Mouse (Mus musculus): ENCODE results near the gene Stk11. TPM values are rescaled to one million over a fixed set of nuclear protein-coding genes. Genes with fewer than 3 reads are reported as not detected.
A peak's percentile ranks its signal among the peaks of the same experiment; 100 is the strongest.

Stk11 gene
- total RNA-seq, 1 experiment from 2014 or later: 153 TPM

DNA sequence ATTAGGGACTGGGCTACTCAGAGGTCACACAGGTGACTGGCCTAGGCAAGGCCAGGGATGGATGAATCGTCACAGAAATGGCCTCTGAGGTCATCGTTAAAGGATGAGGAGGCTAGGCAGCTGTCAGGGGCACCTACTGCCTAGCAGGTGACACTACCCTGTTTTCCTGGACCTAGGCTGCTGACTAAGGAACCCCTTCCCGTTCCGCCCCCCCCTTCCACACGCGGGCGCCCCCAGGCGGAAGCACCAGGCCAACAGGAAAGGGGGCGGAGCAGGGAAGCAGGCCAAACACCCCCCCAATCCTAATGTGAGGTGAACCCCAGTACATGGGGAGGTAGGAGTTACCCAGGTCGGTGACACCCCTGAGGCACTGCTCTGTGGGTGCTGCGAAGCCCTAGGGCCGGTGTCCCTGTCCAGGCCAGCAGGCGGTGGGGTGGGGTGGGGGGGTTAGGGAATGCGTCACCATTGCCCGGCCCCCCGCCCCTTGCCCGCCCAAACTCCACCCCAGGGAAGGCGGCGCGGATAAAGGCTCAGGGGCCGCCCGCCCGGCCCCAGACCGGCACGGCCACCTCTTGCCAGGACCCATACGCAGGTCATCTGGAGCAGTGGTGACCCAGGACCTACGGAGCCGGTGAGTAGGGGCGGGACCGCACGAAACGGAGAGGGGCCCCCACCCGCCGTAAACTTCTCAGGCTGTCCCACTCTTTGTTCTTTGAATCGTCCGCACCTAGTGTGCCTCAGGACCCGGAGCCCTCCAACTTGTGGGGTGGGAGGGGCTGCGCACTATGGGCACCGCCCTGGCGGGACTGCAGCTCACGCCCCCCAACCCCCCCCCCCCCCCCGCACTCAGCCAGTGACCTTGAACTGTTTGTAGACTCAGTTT is 32.4 kb downstream of the Stk11 start, which contains the start of gene Midn:
Gene Midn (plus strand): TSS at position 554 of the 883 bp plus-strand sequence.
- peak; percentile 3 to 13; a peak in 3 of 4 replicates for ATAC-seq (replicated peaks in 1 of 2; ENCODE audit: insufficient read depth in 1 of 2, low FRiP score in 2 of 2, low TSS enrichment in 1 of 2, low read depth in 1 of 2, poor library complexity in 2 of 2, severe bottlenecking in 2 of 2)

DNA sequence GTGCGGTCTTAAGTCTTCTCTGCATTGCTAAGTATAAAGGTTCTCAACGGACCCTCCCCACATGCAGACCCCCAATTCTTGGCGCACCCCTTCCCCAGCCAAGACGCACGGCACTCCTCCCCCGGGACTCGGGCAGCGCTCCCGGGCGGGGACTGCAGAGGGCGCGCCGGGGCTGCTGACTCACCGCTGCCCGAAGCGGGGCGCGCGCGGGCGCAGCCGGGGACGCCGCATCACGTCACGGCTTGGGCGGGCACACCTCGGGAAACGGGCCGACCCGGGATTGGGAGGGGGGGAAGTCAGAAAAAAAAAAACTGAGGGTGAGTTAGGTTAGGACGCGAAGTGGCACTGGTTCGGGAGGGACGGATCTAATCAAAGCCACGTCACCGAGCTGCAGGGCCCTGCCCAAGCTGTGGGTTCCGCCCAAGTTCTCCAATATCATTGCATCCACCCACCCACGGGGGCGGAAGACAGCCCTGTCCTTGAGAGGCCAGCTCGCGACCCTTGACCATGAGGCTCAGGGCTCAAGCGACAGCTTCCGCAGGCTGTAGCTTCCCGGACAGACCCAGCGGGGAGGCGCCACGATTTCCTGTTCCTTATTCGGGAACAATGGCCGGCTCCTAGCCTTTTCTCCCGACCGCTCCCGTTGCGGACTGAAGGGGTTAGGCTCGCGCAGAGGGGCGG is 33.1 kb downstream of the Stk11 start:
- peak; percentile 12 to 38; a peak in 2 of 4 replicates for ATAC-seq (replicated peaks in 1 of 2; ENCODE audit: insufficient read depth in 1 of 2, low FRiP score in 2 of 2, low TSS enrichment in 1 of 2, low read depth in 1 of 2, poor library complexity in 2 of 2, severe bottlenecking in 2 of 2)

DNA sequence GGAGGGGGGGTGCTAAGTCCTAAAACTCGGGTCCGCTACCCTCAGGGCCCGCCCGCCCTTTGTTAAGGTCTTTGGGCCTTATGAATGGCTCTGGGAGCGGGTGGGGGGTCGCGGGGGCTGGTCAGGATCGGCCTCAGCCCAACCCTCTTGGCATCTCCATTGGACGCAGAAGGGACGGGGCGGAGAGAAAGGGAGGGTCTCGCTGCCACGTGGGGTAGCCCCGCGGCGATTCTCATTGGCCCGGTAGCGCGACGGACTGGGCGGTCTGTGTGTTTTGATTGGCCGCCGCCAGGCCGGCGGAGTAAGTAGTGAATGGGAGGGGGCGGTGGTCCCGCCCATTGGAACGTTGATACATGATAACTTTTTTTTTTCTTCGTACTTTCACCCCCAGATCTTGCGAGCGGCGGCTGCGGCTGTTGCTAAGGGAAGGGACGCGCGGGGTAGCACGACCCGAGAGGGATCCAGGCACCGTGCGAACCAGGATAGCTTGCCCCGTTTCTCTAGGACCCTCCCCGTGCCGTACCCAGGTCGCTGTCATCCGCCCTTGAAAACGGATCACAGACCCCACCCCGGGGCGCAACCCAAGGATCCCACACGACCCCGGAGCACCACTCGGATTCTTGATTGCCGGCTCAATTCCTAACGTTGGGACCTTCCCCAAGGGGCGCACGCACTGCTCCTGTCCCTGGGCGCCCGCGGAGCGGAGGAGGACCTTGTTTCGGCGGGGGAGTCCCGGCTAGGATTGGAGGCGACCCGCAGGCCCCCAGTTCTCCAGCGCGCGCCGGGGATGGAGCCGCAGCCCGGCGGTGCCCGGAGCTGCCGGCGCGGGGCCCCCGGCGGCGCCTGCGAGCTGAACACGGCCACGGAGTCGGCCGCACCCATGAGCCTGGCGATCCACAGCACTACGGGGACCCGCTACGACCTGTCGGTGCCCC is 34.0 kb downstream of the Stk11 start:
- peak; percentile 68 for ATAC-seq (replicated peaks in 1 of 2; ENCODE audit: insufficient read depth in 1 of 2, low FRiP score in 2 of 2, low TSS enrichment in 1 of 2, low read depth in 1 of 2, poor library complexity in 2 of 2, severe bottlenecking in 2 of 2)

DNA sequence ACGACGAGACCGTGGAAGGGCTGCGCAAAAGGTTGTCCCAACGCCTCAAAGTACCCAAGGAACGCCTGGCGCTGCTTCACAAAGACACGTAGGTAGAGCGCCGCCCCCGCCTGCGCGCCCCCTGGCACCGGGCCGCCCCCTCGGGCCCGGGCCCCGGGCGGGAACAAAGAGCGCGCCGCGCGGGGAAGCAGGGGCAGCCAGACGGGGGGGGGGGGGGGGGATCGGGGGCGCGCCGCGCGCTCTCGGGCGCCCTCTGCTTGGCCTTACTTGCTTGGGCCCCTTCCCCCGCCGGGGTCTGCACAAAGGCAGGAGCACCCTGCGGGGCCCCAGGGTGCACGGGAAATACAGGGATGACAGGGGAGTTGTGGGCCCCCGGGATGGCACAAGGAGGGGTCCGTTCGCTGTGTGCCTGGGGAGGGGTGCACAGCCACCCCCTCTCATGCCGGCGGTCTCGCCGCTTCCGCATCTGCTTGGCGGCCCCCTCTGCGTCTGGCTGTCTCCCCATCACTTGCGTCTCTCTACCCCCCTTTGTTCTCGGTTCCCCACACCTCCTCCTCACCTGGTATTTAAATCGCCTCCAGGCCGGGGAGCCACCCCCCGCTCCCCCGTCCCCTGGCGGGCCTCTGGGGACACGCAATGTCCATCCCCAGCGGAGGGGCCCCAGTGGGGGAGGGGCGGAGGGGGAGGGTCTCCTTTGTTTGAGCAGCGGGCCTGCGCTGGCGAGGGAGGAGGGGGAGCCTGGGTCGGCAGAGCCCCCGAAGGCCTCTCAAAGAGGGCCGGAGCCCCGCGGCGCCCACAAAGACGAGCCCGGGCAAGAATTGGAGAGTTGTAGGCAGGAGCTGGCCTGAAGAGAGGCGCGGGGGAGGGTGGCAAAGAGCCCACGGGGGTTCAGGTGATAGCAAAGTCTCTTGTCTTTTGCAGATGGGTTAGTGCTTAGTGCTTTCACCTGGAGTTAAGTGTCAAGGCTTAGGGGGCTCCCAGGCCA is 34.9 kb downstream of the Stk11 start:
- no peak for ATAC-seq (replicated peaks in 1 of 2; ENCODE audit: insufficient read depth in 1 of 2, low FRiP score in 2 of 2, low TSS enrichment in 1 of 2, low read depth in 1 of 2, poor library complexity in 2 of 2, severe bottlenecking in 2 of 2)

DNA sequence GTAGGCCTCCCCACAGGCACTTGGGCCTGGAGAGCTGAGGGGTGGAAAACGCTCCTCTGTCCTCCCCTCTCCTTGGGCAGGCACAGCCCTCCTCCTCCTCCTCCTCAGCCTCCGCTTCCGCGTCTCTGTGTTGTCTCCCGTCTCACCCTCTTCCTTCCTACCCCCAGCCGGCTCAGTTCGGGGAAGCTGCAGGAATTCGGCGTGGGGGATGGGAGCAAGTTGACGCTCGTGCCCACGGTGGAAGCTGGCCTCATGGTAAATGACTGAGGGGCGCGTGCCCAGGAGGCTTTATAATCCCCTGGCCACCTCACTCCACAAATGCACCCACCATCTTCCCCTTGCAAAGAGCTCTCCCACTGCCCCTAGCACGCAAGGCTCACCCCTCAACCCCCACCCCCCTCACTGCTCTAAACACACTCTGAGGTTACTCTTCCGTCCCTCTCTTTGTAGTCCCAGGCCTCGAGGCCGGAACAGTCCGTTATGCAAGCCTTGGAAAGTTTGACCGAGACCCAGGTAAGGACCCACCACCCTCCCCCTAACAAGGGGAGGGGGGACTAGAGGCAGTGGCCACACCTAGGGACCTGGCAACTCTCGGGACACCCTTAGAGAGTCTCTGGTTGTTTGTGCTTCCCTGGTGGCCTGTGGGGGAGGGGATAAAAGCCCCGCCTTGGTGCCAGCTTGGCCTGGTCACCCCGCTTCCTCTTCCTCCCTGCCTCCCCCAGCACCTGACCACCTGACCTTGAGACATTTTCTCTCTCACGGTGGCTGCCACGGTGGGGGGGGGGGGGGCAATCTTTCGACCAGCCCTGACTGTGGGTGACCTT is 35.8 kb downstream of the Stk11 start:
- no peak for ATAC-seq (replicated peaks in 1 of 2; ENCODE audit: insufficient read depth in 1 of 2, low FRiP score in 2 of 2, low TSS enrichment in 1 of 2, low read depth in 1 of 2, poor library complexity in 2 of 2, severe bottlenecking in 2 of 2)

DNA sequence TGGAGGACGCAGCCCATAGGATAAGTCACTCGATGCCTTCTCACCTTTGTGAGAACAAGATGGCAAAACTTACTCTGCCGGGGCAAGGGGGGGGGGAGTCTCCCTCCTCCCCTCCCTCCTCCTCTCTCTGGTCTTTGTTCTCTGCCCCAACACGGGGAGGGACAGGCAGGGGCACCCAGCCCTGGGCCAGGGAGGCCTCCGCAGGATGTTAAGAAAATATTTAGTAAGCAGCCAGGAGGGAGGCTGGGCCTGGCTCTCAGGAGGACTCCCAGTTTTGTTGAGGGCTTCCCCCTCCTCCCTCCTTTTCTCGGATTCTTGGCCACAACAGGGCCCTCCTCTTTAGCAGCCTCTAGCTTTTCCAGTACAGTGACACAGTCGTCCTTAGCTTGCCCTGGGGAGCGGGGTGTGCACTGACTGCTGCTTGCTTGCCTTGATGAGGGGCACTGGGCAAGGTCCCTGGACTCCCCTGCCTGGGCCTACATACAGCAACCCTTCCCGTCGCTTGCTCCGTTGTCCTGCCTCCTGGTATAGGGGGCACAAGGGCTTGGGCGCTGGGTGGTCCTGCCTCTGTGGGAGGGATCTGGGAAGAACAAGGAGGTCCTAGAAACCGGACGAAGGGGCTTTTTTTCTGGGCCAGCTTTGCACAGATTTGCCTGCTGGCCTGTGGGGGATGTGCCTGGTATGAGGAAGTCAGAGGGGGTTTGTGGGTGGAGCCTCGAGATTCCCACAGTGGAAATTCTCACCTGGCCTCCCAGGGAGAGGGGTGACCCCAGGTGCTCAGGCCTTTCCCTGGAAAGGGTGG is 36.7 kb downstream of the Stk11 start:
- no peak for ATAC-seq (replicated peaks in 1 of 2; ENCODE audit: insufficient read depth in 1 of 2, low FRiP score in 2 of 2, low TSS enrichment in 1 of 2, low read depth in 1 of 2, poor library complexity in 2 of 2, severe bottlenecking in 2 of 2)

DNA sequence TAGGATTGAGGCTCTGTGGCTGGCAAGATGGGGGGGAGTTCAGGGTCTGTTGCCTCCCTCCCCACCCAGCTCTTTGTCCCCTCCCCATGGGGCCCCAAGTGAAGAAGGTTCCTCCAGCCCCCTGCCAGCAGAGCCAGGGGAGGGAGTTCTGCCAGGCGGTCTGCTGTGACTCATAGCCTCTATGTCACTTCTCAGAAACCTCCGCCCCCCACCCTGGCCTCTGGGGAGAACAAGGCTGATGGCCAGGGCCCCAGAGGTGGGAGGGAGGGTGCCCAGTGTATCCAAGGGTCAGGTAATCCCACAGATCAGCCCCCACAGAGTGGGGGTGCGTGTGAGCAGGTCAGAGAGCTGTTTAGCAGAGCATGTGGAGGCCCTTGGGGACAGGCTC is 37.3 kb downstream of the Stk11 start:
- ATAC-seq (replicated peaks in 1 of 2; ENCODE audit: insufficient read depth in 1 of 2, low FRiP score in 2 of 2, low TSS enrichment in 1 of 2, low read depth in 1 of 2, poor library complexity in 2 of 2, severe bottlenecking in 2 of 2): no peak

DNA sequence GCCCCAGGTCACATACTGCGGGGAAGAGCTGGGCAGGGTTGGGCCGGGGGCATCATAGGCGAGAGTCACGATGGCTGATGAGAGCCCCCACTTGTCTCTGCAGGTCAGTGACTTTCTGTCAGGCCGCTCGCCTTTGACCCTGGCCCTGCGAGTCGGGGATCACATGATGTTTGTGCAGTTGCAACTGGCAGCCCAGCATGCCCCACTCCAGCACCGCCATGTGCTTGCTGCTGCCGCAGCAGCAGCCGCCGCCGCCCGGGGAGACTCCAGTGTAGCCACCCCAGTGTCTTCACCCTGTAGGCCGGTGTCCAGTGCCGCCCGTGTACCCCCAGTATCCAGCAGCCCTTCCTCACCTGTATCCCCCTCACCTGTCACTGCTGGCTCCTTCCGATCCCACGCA is 38.1 kb downstream of the Stk11 start:
- no peak for ATAC-seq (replicated peaks in 1 of 2; ENCODE audit: insufficient read depth in 1 of 2, low FRiP score in 2 of 2, low TSS enrichment in 1 of 2, low read depth in 1 of 2, poor library complexity in 2 of 2, severe bottlenecking in 2 of 2)

DNA sequence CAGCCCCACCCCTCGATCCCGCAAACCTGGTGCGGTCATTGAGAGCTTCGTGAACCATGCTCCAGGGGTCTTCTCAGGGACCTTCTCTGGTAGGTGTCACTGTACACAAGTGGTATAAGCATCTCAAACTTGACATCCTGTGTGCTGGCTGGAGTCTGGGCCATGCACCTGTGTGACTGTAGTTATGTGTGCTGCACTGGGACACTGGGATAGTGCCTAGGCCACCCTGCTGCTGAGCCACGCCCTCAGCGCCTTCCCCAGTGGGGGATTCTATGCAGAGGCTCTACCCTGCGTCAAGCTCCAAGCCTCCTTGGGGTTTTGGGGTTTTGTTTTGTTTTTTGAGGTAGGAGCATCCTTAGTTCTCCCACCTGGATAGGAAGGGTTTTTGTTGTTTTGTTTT is 38.8 kb downstream of the Stk11 start:
- ATAC-seq (replicated peaks in 1 of 2; ENCODE audit: insufficient read depth in 1 of 2, low FRiP score in 2 of 2, low TSS enrichment in 1 of 2, low read depth in 1 of 2, poor library complexity in 2 of 2, severe bottlenecking in 2 of 2): no peak

DNA sequence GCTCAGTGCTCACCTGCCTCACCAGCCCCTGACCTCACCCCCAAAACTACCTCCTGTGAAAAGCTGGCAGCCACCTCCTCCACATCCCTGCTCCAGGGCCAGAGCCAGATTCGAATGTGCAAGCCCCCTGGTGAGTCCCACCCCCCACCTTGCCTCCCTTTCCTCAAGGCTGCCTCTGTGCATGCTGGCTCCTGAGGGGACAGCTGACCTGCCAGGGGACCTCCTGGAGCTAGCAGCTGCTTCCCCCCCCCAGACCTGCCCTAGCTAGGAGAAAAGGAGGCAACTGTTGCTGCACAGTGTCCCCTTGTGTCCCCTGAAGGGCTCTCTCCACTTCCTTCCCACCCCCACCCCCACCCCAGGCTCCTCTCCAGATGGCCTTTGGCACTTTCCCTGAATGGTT is 39.7 kb downstream of the Stk11 start:
- no peak for ATAC-seq (replicated peaks in 1 of 2; ENCODE audit: insufficient read depth in 1 of 2, low FRiP score in 2 of 2, low TSS enrichment in 1 of 2, low read depth in 1 of 2, poor library complexity in 2 of 2, severe bottlenecking in 2 of 2)

DNA sequence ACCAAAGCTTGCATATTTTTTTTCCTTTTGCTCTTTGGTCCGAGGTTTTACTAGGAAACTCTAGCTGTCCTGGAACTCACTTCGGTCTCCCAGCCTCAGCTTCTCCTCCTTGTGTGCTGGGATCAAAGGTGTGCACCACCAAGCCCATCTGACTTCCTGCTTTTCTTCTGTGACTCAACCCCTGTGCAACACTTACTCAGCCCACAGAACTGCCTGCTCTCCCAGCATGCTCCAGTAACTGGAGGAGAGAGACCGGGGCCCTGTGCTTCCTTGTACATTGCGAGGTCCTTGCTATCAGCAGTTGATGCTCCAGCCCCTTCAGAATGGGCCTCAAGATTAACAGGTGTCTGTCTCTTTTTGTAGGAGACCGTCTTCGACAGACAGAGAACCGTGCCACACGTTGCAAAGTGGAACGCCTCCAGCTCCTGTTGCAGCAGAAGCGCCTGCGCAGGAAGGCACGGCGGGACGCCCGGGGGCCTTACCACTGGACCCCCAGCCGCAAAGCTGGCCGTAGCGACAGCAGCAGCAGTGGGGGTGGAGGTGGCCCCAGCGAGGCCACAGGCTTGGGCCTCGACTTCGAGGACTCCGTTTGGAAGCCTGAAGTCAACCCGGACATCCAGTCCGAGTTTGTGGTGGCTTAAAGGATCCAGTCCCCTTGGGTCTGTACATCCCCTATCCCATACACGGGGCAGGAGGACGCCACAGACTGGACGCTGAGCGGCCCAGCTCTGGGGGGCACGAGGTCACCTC is 40.6 kb downstream of the Stk11 start:
- ATAC-seq (replicated peaks in 1 of 2; ENCODE audit: insufficient read depth in 1 of 2, low FRiP score in 2 of 2, low TSS enrichment in 1 of 2, low read depth in 1 of 2, poor library complexity in 2 of 2, severe bottlenecking in 2 of 2): no peak

DNA sequence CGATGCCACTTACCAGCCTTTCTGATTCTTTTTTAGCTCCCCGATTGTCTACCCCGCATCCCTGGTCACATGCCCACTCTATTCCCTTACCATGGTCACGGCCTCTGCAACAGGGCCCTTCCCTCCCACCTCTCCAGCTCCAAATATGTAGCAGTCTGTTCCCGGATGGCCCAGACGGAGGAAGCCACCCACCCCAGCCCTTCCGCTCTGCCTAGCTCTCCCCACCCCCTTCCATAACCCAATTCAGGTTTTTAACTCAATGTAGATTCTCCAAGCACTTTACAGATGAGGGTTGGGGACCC is 41.1 kb downstream of the Stk11 start:
- ATAC-seq (replicated peaks in 1 of 2; ENCODE audit: insufficient read depth in 1 of 2, low FRiP score in 2 of 2, low TSS enrichment in 1 of 2, low read depth in 1 of 2, poor library complexity in 2 of 2, severe bottlenecking in 2 of 2): no peak

DNA sequence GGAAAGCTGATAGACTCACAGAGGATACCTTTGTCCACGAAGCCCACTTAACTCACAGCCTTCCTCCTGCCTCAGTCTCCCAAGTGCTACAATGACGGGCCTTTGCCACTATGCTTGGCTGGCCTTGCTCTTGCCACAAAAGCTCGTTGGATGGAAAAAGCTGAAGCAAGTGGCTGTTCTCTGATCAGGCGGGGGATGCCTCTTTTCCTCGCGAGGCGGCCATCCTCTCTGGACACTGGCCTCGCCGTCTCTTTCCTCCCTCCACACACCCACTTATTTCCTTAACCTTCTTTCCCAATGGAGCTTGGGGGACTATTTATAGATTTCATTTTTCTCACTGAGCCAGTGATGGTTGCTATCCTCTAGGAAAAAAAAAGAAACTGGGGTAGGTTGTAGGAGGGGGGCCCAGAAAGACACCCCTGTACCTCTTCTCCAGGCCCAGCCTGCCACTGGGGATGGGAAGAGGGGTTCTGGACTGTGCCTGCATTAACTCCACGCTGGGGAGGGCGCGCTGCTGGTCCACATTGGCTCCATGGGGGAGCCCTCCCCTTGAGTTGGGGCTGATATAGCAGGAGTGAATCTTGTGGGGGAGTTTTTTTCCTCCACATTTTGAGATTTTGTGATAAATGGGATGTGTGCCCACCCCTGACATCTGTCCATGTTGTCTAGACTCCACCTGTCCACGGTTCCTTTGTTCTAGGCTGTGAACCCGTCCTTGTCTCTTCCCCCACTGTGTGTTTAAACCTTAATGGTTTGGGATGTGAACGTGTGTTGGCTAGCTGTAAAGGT is 41.7 kb downstream of the Stk11 start:
- no peak for ATAC-seq (replicated peaks in 1 of 2; ENCODE audit: insufficient read depth in 1 of 2, low FRiP score in 2 of 2, low TSS enrichment in 1 of 2, low read depth in 1 of 2, poor library complexity in 2 of 2, severe bottlenecking in 2 of 2)

All from hematopoietic stem cell, adult 5-6 weeks (primary cell).